Mouse (Mus musculus): ENCODE results near the gene Vmn1r125. TPM values are rescaled to one million over a fixed set of nuclear protein-coding genes. Genes with fewer than 3 reads are reported as not detected.

Vmn1r125 gene
- not detected in 2 replicates for polyA plus RNA-seq (2015; fragmentation: Nextera tagmentation; extraction: Ambion mirVana)

GRCm38 (mm10) chr7:21271879-21272278 lies at the start of gene Vmn1r125:
Gene Vmn1r125, plus strand, starts transcription at chr7:21272179.

GRCm38 (mm10) chr7:21260517-21260916 lies 11.5 kb upstream of the Vmn1r125 start, which contains the start of gene Vmn1r124:
Gene Vmn1r124, minus strand, starts transcription at chr7:21260617.

GRCm38 (mm10) chr7:21301367-21301766 lies 29.4 kb downstream of the Vmn1r125 start, which contains the start of gene Vmn1r126:
Gene Vmn1r126, minus strand, starts transcription at chr7:21301467.

GRCm38 (mm10) chr7:21319761-21320160 lies 47.8 kb downstream of the Vmn1r125 start, which contains the start of gene Vmn1r127:
Gene Vmn1r127, minus strand, starts transcription at chr7:21319861.

Other genes with a start within 250 kb of the Vmn1r125 start
- gene Vmn1r120, start 218.4 kb upstream of the Vmn1r125 start, polyA plus RNA-seq (2015; fragmentation: Nextera tagmentation; extraction: Ambion mirVana), result not detected in 2 replicates
- gene Vmn1r121, start 173.7 kb upstream of the Vmn1r125 start, polyA plus RNA-seq (2015; fragmentation: Nextera tagmentation; extraction: Ambion mirVana), result not detected in 2 replicates
- not detected in 2 replicates for gene Vmn1r122, start 138.1 kb upstream of the Vmn1r125 start, polyA plus RNA-seq (2015; fragmentation: Nextera tagmentation; extraction: Ambion mirVana)
- gene Vmn1r123, start 110.0 kb upstream of the Vmn1r125 start, polyA plus RNA-seq (2015; fragmentation: Nextera tagmentation; extraction: Ambion mirVana), result not detected in 2 replicates
- gene Gm5157, start 81.8 kb upstream of the Vmn1r125 start, polyA plus RNA-seq (2015; fragmentation: Nextera tagmentation; extraction: Ambion mirVana), result not detected in 2 replicates
- not detected in 2 replicates for gene Vmn1r124, start 11.6 kb upstream of the Vmn1r125 start, polyA plus RNA-seq (2015; fragmentation: Nextera tagmentation; extraction: Ambion mirVana)
- gene Vmn1r126, start 29.3 kb downstream of the Vmn1r125 start, polyA plus RNA-seq (2015; fragmentation: Nextera tagmentation; extraction: Ambion mirVana), result not detected in 2 replicates
- gene Vmn1r127, start 47.7 kb downstream of the Vmn1r125 start, polyA plus RNA-seq (2015; fragmentation: Nextera tagmentation; extraction: Ambion mirVana), result not detected in 2 replicates
- not detected in 2 replicates for gene Vmn1r128, start 77.2 kb downstream of the Vmn1r125 start, polyA plus RNA-seq (2015; fragmentation: Nextera tagmentation; extraction: Ambion mirVana)
- gene Vmn1r129, start 89.1 kb downstream of the Vmn1r125 start, polyA plus RNA-seq (2015; fragmentation: Nextera tagmentation; extraction: Ambion mirVana), result not detected in 2 replicates
- gene Gm6882, start 160.6 kb downstream of the Vmn1r125 start, polyA plus RNA-seq (2015; fragmentation: Nextera tagmentation; extraction: Ambion mirVana), result not detected in 2 replicates
- gene Vmn1r130, start 239.6 kb downstream of the Vmn1r125 start, polyA plus RNA-seq (2015; fragmentation: Nextera tagmentation; extraction: Ambion mirVana), result not detected in 2 replicates